In genomic region chr5:120710826-120711248, GRCm38 (mm10) we compare ENCODE assay signal across 8 mouse cellular contexts. TPM values are rescaled to one million over a fixed set of nuclear protein-coding genes. Genes with fewer than 3 reads are reported as not detected.
A peak's percentile ranks its signal among the peaks of the same experiment; 100 is the strongest.
DNase-seq lines count a peak whose midpoint lies in the region; ATAC-seq and TF ChIP-seq lines count a peak whose summit lies in the region.

No protein-coding gene starts in this region.

- H3K4me1 ChIP-seq in kidney, postnatal 0 days (replicated peaks; ENCODE audit: insufficient read depth, low read length) = peaks cover 5% of the 10 kb centered on the region
- peaks cover 31% of the 10 kb centered on the region for H3K4me1 ChIP-seq in forebrain, embryonic 14.5 days (ENCODE audit: control insufficient read depth, insufficient read depth, low read length)
- H3K4me1 ChIP-seq in liver, embryonic 13.5 days (replicated peaks) = no peaks in the 10 kb centered on the region

- DNase-seq in kidney, postnatal 0 days (ENCODE audit: low spot score) = no peak
- no peak for DNase-seq in kidney, postnatal 25 days
- DNase-seq in brain, embryonic 18.5 days (ENCODE audit: low read depth, low spot score) = peak; percentile 26
- DNase-seq in forebrain, embryonic 14.5 days (ENCODE audit: low spot score) = peak; percentile 40
- no peak for DNase-seq in liver, embryonic 13.5 days
- DNase-seq in kidney, adult 8-10 months = no peak
- no peak for DNase-seq in spleen, postnatal 36 days (ENCODE audit: low spot score in 2 of 2)

- ATAC-seq in kidney, postnatal 0 days (replicated peaks; ENCODE audit: low FRiP score, low read depth) = no peak
- peak; percentile 60 for ATAC-seq in forebrain, embryonic 14.5 days
- ATAC-seq in liver, embryonic 13.5 days (ENCODE audit: low read depth) = no peak
- no peak for ATAC-seq in erythroid progenitor cell, adult 5-6 weeks (replicated peaks; ENCODE audit: low FRiP score, poor library complexity, severe bottlenecking)

- H3K36me3 ChIP-seq in kidney, postnatal 0 days (ENCODE audit: insufficient read depth, low read length) = no peaks in the 10 kb centered on the region
- H3K36me3 ChIP-seq in forebrain, embryonic 14.5 days (ENCODE audit: control insufficient read depth, insufficient read depth, low read length) = no peaks in the 10 kb centered on the region
- H3K36me3 ChIP-seq in liver, embryonic 13.5 days = no peaks in the 10 kb centered on the region

- peaks cover 26% of the 10 kb centered on the region for H3K27me3 ChIP-seq in kidney, postnatal 0 days (ENCODE audit: insufficient read depth, low read length)
- H3K27me3 ChIP-seq in forebrain, embryonic 14.5 days (replicated peaks; ENCODE audit: control insufficient read depth, insufficient read depth, low read length) = no peaks in the 10 kb centered on the region
- H3K27me3 ChIP-seq in liver, embryonic 13.5 days = peaks cover 88% of the 10 kb centered on the region

- H3K9me3 ChIP-seq in kidney, postnatal 0 days (replicated peaks; ENCODE audit: low read length) = no peaks in the 10 kb centered on the region
- no peaks in the 10 kb centered on the region for H3K9me3 ChIP-seq in forebrain, embryonic 14.5 days (replicated peaks; ENCODE audit: control insufficient read depth, low read length)
- H3K9me3 ChIP-seq in liver, embryonic 13.5 days (replicated peaks) = no peaks in the 10 kb centered on the region

- WGBS in kidney, postnatal 0 days = 3% methylated on average over 33 of the region's 34 CpGs
- under 1% methylated on average over 33 of the region's 34 CpGs for WGBS in forebrain, embryonic 14.5 days
- 8% methylated on average over 24 of the region's 34 CpGs for WGBS in liver, embryonic 13.5 days (ENCODE audit: insufficient replicate concordance)

- peak overlapping the region; percentile 47 for H3K9ac ChIP-seq in kidney, postnatal 0 days (ENCODE audit: low read depth, low read length)
- peak overlapping the region; percentile 86 for H3K9ac ChIP-seq in forebrain, embryonic 14.5 days (ENCODE audit: low read length)
- H3K9ac ChIP-seq in liver, embryonic 13.5 days = no peak overlapping the region

- H3K4me3 ChIP-seq in kidney, postnatal 0 days (replicated peaks; ENCODE audit: low read depth, low read length) = peak overlapping the region; percentile 41
- peak overlapping the region; percentile 71 for H3K4me3 ChIP-seq in forebrain, embryonic 14.5 days (ENCODE audit: low read depth, low read length)
- H3K4me3 ChIP-seq in liver, embryonic 13.5 days (replicated peaks) = peak overlapping the region; percentile 29

- TF ChIP-seq CTCF in kidney, postnatal 0 days (IDR thresholded peaks at IDR 0.05; ENCODE audit: low read depth) = no peak

- H3K4me2 ChIP-seq in kidney, postnatal 0 days (ENCODE audit: low read length) = peak overlapping the region; percentile 70
- peak overlapping the region; percentile 87 for H3K4me2 ChIP-seq in forebrain, embryonic 14.5 days (ENCODE audit: low read length)
- H3K4me2 ChIP-seq in liver, embryonic 13.5 days = peak overlapping the region; percentile 25

- H3K27ac ChIP-seq in kidney, postnatal 0 days = no peak overlapping the region
- peak overlapping the region; percentile 73 for H3K27ac ChIP-seq in forebrain, embryonic 14.5 days (ENCODE audit: low read depth, low read length)
- H3K27ac ChIP-seq in liver, embryonic 13.5 days = no peak overlapping the region

RNA-seq across cellular contexts. Expression of gene Dtx1, which starts 0.9 kb away (rescaled TPM):
- polyA plus RNA-seq in kidney, postnatal 0 days (2015; fragmentation: Nextera tagmentation; extraction: Ambion mirVana) = 3.6 and 5.5 TPM in 2 replicates
- polyA plus RNA-seq in forebrain, embryonic 14.5 days (2014; fragmentation: Nextera tagmentation; extraction: Ambion mirVana) = 27.5 and 35.5 TPM in 2 replicates
- polyA plus RNA-seq in liver, embryonic 13.5 days (2015; fragmentation: Nextera tagmentation; extraction: Ambion mirVana) = 0.21 and 0.53 TPM in 2 replicates
- 7.5 TPM in 1 of 2 replicates, not detected in the other for total RNA-seq in erythroid progenitor cell, adult 5-6 weeks (2015; ENCODE audit: low replicate concordance)
- total RNA-seq in erythroid progenitor cell, adult 5-6 weeks (2017; ENCODE audit: low replicate concordance) = 0.39 and 0.61 TPM in 2 replicates

RNA-seq across cellular contexts. Expression of gene Oas2, which starts 38.8 kb away (rescaled TPM):
- polyA plus RNA-seq in kidney, postnatal 0 days (2015; fragmentation: Nextera tagmentation; extraction: Ambion mirVana) = 0.64 and 0.87 TPM in 2 replicates
- 0.11 and 0.42 TPM in 2 replicates for polyA plus RNA-seq in forebrain, embryonic 14.5 days (2014; fragmentation: Nextera tagmentation; extraction: Ambion mirVana)
- polyA plus RNA-seq in liver, embryonic 13.5 days (2015; fragmentation: Nextera tagmentation; extraction: Ambion mirVana) = 0.25 and 0.34 TPM in 2 replicates
- total RNA-seq in erythroid progenitor cell, adult 5-6 weeks (2015; ENCODE audit: low replicate concordance) = 5.0 and 12.3 TPM in 2 replicates
- 3.5 TPM in 2 replicates for total RNA-seq in erythroid progenitor cell, adult 5-6 weeks (2017; ENCODE audit: low replicate concordance)

Comparison
In these comparisons a context has a peak if more than half of its experiments do, and no peak if none do; other contexts are left out.
1. DNase-seq: peak in brain, embryonic 18.5 days (single experiment) and forebrain, embryonic 14.5 days (single experiment); none in kidney, postnatal 0 days (single experiment), kidney, postnatal 25 days (0 of 2), liver, embryonic 13.5 days (single experiment), kidney, adult 8-10 months (0 of 2) and spleen, postnatal 36 days (0 of 2).
2. H3K4me2 ChIP-seq: peak in every context shown above with its lines; median percentile 87 in forebrain, embryonic 14.5 days; 70 in kidney, postnatal 0 days; 25 in liver, embryonic 13.5 days.
3. Peak in every context shown above with its lines, with median percentiles within 50 percentile points of each other: H3K4me3 ChIP-seq.